ENCODE assay signal across 10 mouse cellular contexts in genomic region chr12:86810040-86810439, GRCm38 (mm10).
DNase-seq lines count a peak whose midpoint lies in the region; ATAC-seq and TF ChIP-seq lines count a peak whose summit lies in the region.
"Had no signal": no experiment of that assay in that cellular context is flagged by ENCODE, and none has a peak within 500 bp of the region (broad histone marks: within the 10 kb centered on the region; RNA-seq: fewer than 3 reads in every experiment).

No protein-coding gene starts in this region.

- H3K4me3 ChIP-seq in gastrocnemius, adult 2 months: no peak overlapping the region
- no peak overlapping the region for H3K4me3 ChIP-seq in lung, embryonic 15.5 days
- no peak overlapping the region for H3K4me3 ChIP-seq in forebrain, postnatal 0 days (ENCODE audit: low read depth, low read length)
- no peak overlapping the region for H3K4me3 ChIP-seq in midbrain, embryonic 15.5 days
- H3K4me3 ChIP-seq in kidney, embryonic 16.5 days (ENCODE audit: low read length): no peak overlapping the region

- H3K36me3 ChIP-seq in lung, embryonic 15.5 days: no peaks in the 10 kb centered on the region
- no peaks in the 10 kb centered on the region for H3K36me3 ChIP-seq in forebrain, postnatal 0 days (ENCODE audit: insufficient read depth)
- H3K36me3 ChIP-seq in midbrain, embryonic 15.5 days (replicated peaks): no peaks in the 10 kb centered on the region
- H3K36me3 ChIP-seq in kidney, embryonic 16.5 days (ENCODE audit: insufficient read depth, low read length): no peaks in the 10 kb centered on the region

- intact Hi-C loops in gastrocnemius, adult 2 months (cut with DNase I): no loop called here

- no peak overlapping the region for H3K9ac ChIP-seq in lung, embryonic 15.5 days
- no peak overlapping the region for H3K9ac ChIP-seq in forebrain, postnatal 0 days
- no peak overlapping the region for H3K9ac ChIP-seq in midbrain, embryonic 15.5 days
- H3K9ac ChIP-seq in kidney, embryonic 16.5 days (replicated peaks; ENCODE audit: low read length): no peak overlapping the region
- H3K9ac ChIP-seq: liver, embryonic 14.5 days had no signal

- peaks cover 52% of the 10 kb centered on the region for H3K4me1 ChIP-seq in lung, embryonic 15.5 days
- peaks cover 45% of the 10 kb centered on the region for H3K4me1 ChIP-seq in forebrain, postnatal 0 days (ENCODE audit: insufficient read depth)
- peaks cover 91% of the 10 kb centered on the region for H3K4me1 ChIP-seq in midbrain, embryonic 15.5 days
- peaks cover 37% of the 10 kb centered on the region for H3K4me1 ChIP-seq in kidney, embryonic 16.5 days (ENCODE audit: insufficient read depth, low read length)

- 74% methylated on average over 1 of the region's 1 CpGs for WGBS in lung, embryonic 15.5 days
- 87% methylated on average over 1 of the region's 1 CpGs for WGBS in forebrain, postnatal 0 days
- WGBS in midbrain, embryonic 15.5 days: 81% methylated on average over 1 of the region's 1 CpGs
- WGBS in kidney, embryonic 16.5 days: 91% methylated on average over 1 of the region's 1 CpGs

- no peak overlapping the region for H3K4me2 ChIP-seq in lung, embryonic 15.5 days
- no peak overlapping the region for H3K4me2 ChIP-seq in forebrain, postnatal 0 days (ENCODE audit: low read depth)
- H3K4me2 ChIP-seq in midbrain, embryonic 15.5 days: no peak overlapping the region
- no peak overlapping the region for H3K4me2 ChIP-seq in kidney, embryonic 16.5 days (replicated peaks; ENCODE audit: low read depth, low read length)

- peak overlapping the region; percentile 20; the same call in 1 of the 2 replicates for H3K27ac ChIP-seq in gastrocnemius, adult 2 months
- peak overlapping the region; percentile 90; the same call in 1 of the 2 replicates for H3K27ac ChIP-seq in lung, embryonic 15.5 days
- peak overlapping the region; percentile 89 for H3K27ac ChIP-seq in forebrain, postnatal 0 days (ENCODE audit: low read depth, low read length)
- H3K27ac ChIP-seq in midbrain, embryonic 15.5 days: peak overlapping the region; percentile 96
- no peak overlapping the region for H3K27ac ChIP-seq in kidney, embryonic 16.5 days (ENCODE audit: low read length)
- H3K27ac ChIP-seq: liver, embryonic 14.5 days had no signal

- ATAC-seq in lung, embryonic 15.5 days (ENCODE audit: borderline replicate concordance, extremely low read depth, low FRiP score, low TSS enrichment): no peak
- no peak for ATAC-seq in forebrain, postnatal 0 days
- no peak for ATAC-seq in midbrain, embryonic 15.5 days (replicated peaks)
- no peak for ATAC-seq in kidney, embryonic 16.5 days (ENCODE audit: low FRiP score, low TSS enrichment)

- no peak for DNase-seq in gastrocnemius, adult 2 months
- no peak for DNase-seq in gastrocnemius, postnatal 25 days
- no peak for DNase-seq in lung, postnatal 14 days
- no peak for DNase-seq in forebrain, postnatal 0 days
- no peak for DNase-seq in right cerebral cortex, postnatal 14 days
- DNase-seq: layer of hippocampus, adult 9-11 months had no signal

- no peak for TF ChIP-seq CTCF in gastrocnemius, adult 2 months (IDR thresholded peaks at IDR 0.05)
- no peak for TF ChIP-seq CTCF in forebrain, postnatal 0 days (IDR thresholded peaks at IDR 0.05; ENCODE audit: low read depth)

- H3K9me3 ChIP-seq in lung, embryonic 15.5 days: no peaks in the 10 kb centered on the region
- H3K9me3 ChIP-seq in forebrain, postnatal 0 days (ENCODE audit: low read length): no peaks in the 10 kb centered on the region
- no peaks in the 10 kb centered on the region for H3K9me3 ChIP-seq in midbrain, embryonic 15.5 days
- no peaks in the 10 kb centered on the region for H3K9me3 ChIP-seq in kidney, embryonic 16.5 days (ENCODE audit: low read length)

- no peaks in the 10 kb centered on the region for H3K27me3 ChIP-seq in lung, embryonic 15.5 days
- H3K27me3 ChIP-seq in forebrain, postnatal 0 days (ENCODE audit: insufficient read depth, low read length): no peaks in the 10 kb centered on the region
- H3K27me3 ChIP-seq in midbrain, embryonic 15.5 days (replicated peaks): no peaks in the 10 kb centered on the region
- H3K27me3 ChIP-seq in kidney, embryonic 16.5 days (ENCODE audit: insufficient read depth, low read length): no peaks in the 10 kb centered on the region
